Mouse (Mus musculus) megakaryocyte, embryonic 14.5 days (primary cell): ENCODE results near the gene Cldn16.

ENCODE experiments used
- FLI1 ChIP-seq: IDR thresholded peaks from 2 replicates; pipeline ENCODE4 v1.6.1; 2012; ENCODE audit warnings: low read length, inconsistent platforms, mixed read lengths
- GATA1 ChIP-seq: IDR thresholded peaks from 3 replicates; pipeline ENCODE4 v1.6.1; 2012; ENCODE audit warnings: mixed read lengths, low read length, inconsistent platforms, borderline replicate concordance

- no peak for TF ChIP-seq GATA1
- TF ChIP-seq FLI1: no peak
Measured at GRCm38 (mm10) chr16:26525832-26526231, 62.9 kb downstream of the Cldn16 start.
